9 mouse cellular contexts compared by ENCODE assay signal in the genomic region with DNA sequence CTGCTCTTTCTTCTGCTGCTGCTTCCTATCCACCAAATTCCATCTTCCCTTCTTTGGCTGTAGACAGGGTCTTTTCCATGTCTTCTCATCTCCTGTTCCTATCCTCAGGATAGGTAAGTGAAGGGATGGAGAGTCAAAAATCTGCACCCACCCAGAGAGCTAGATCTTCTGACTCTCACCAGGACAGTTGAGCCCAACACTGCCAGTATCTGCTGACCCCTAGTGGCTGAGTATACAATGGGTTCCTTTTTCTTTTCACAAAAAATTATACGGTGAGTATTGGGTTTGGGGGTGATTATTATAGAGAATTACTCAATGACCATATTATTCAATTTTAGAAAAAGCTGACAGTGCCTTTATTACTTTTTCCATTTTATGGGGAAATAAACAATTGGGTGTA.
DNase-seq lines count a peak whose midpoint lies in the region; ATAC-seq and TF ChIP-seq lines count a peak whose summit lies in the region.
"Had no signal": no experiment of that assay in that cellular context is flagged by ENCODE, and none has a peak within 500 bp of the region (broad histone marks: within the 10 kb centered on the region; RNA-seq: fewer than 3 reads in every experiment).

No protein-coding gene starts in this region.

- peak; percentile 7 to 19 for DNase-seq in left cerebral cortex, postnatal 14 days (ENCODE audit: low spot score in 2 of 2)
- DNase-seq in left cerebral cortex, postnatal 10 days (ENCODE audit: extremely low spot score in 1 of 2, low spot score in 2 of 2) = no peak
- no peak for DNase-seq in Patski (ENCODE audit: low read depth, low spot score)
- DNase-seq in cerebellum, postnatal 10 days = peak; percentile 64 to 80
- DNase-seq in kidney, postnatal 36 days = peak; percentile 12 to 32
- DNase-seq in c-Kit-positive CD71-positive TER-119-positive erythroid progenitor cells, embryonic 14.5 days (ENCODE audit: low spot score) = no peak
- DNase-seq in gastrocnemius, adult 8-10 months (ENCODE audit: low spot score in 2 of 2) = no peak
- no peak for DNase-seq in spleen, postnatal 14 days (ENCODE audit: low spot score in 2 of 2)

- in situ Hi-C loops in Patski (cut with MboI; ENCODE audit: low pct_unique_long_range_greater_than_20kb) = loop anchor here (10.0 kb wide), 1 partner anchor 690 kb away; no protein-coding TSS in a partner anchor

- intact Hi-C loops in left cerebral cortex, postnatal 14 days (cut with DNase I) = loop anchor here (5.0 kb wide), 1 partner anchor 318 kb away; a partner anchor contains a TSS
- intact Hi-C loops in left cerebral cortex, postnatal 10 days (cut with DNase I) = no loop called here

- TF ChIP-seq CTCF in Patski (IDR thresholded peaks at IDR 0.05) = peak; percentile 77

- ATAC-seq in Patski = peak; percentile 14

- POLR2A ChIA-PET in Patski (lab: Charles Lee) = no interaction called here

- CTCF ChIA-PET in Patski (lab: Charles Lee) = interaction anchor here (0.7 to 1.9 kb wide), 8 partner anchors 9 to 695 kb away, joined by 3 to 5 read pairs (median 3); no protein-coding TSS in a partner anchor

- peaks cover 12% of the 10 kb centered on the region for H3K27me3 ChIP-seq in Patski
- H3K27me3 ChIP-seq: neural tube, embryonic 13.5 days had no signal

Comparison
In these comparisons a context has a peak if more than half of its experiments do, and no peak if none do; other contexts are left out.
1. DNase-seq: peak in left cerebral cortex, postnatal 14 days (2 of 2), cerebellum, postnatal 10 days (2 of 2) and kidney, postnatal 36 days (2 of 2); none in left cerebral cortex, postnatal 10 days (0 of 2), Patski (single experiment), c-Kit-positive CD71-positive TER-119-positive erythroid progenitor cells, embryonic 14.5 days (single experiment), gastrocnemius, adult 8-10 months (0 of 2) and spleen, postnatal 14 days (0 of 2).